Mouse (Mus musculus) C2C12 (cell line): ENCODE measurements around the gene Cacng5. TPM values are rescaled to one million over a fixed set of nuclear protein-coding genes. Genes with fewer than 3 reads are reported as not detected.

Experiments
- H3K27me3 ChIP-seq: one replicate; pipeline ENCODE4 v1.6.1; 2011; ENCODE audit not compliant: control insufficient read depth, insufficient read depth, insufficient read length
- H3K36me3 ChIP-seq: one replicate; pipeline ENCODE4 v1.6.1; 2011; ENCODE audit not compliant: control insufficient read depth, insufficient read depth
- H3K4me3 ChIP-seq: one replicate; pipeline ENCODE4 v1.5.1; 2011; ENCODE audit warnings: mild to moderate bottlenecking, control low read depth; ENCODE audit not compliant: poor library complexity, insufficient read depth, severe bottlenecking
- H3K79me2 ChIP-seq: one replicate; pipeline ENCODE4 v1.6.1; 2011; ENCODE audit not compliant: control insufficient read depth, insufficient read depth
- H3K79me3 ChIP-seq: one replicate; pipeline ENCODE4 v1.6.1; 2011; ENCODE audit warnings: low read depth, control low read depth
- H3ac ChIP-seq: one replicate; pipeline ENCODE3; 2011; ENCODE audit warnings: low read depth; ENCODE audit not compliant: control insufficient read depth, insufficient read length
- CEBPB ChIP-seq: IDR thresholded peaks from one replicate; pipeline ENCODE4 v1.6.1; 2011; ENCODE audit warnings: low read depth, mild to moderate bottlenecking, control low read depth, moderate library complexity
- CTCF ChIP-seq: IDR thresholded peaks from one replicate; pipeline ENCODE4 v1.5.1; 2011; ENCODE audit not compliant: control insufficient read depth, insufficient read depth, insufficient read length
- FOSL1 ChIP-seq: IDR thresholded peaks from one replicate; pipeline ENCODE4 v1.8.0; 2011; ENCODE audit warnings: mild to moderate bottlenecking, low read length; ENCODE audit not compliant: poor library complexity, insufficient read depth, severe bottlenecking
- MAX ChIP-seq: IDR thresholded peaks from one replicate; pipeline ENCODE4 v1.6.1; 2011; ENCODE audit warnings: mild to moderate bottlenecking, control low read depth
- MYOD1 ChIP-seq: IDR thresholded peaks from one replicate; pipeline ENCODE4 v1.6.1; 2011; ENCODE audit warnings: low read depth; ENCODE audit not compliant: control insufficient read depth, insufficient read length
- MYOG ChIP-seq: IDR thresholded peaks from one replicate; pipeline ENCODE4 v1.6.1; 2011; ENCODE audit not compliant: control insufficient read depth, insufficient read length; ENCODE audit errors: extremely low read depth
- USF1 ChIP-seq: IDR thresholded peaks from one replicate; pipeline ENCODE4 v1.6.1; 2011; ENCODE audit warnings: low read depth, mild to moderate bottlenecking, control low read depth, moderate library complexity
- long read RNA-seq, 2 experiments: library from polyadenylated mRNA; unstranded; transcript quantifications; one replicate each; pipeline ENCODE4 v2.0.0; 2019 to 2020
- polyA plus RNA-seq: library from polyadenylated mRNA; unstranded; fragments of >200 nt; fragmentation: generic; extraction: Trizol; gene quantifications from one replicate; pipeline ENCODE4 v1.2.1, GENCODE M21; 2012; ENCODE audit warnings: missing spikeins

Cacng5 gene
- polyA plus RNA-seq: not detected
- long read RNA-seq, experiment 1: 0 reads
- long read RNA-seq, experiment 2: 0 reads

DNA sequence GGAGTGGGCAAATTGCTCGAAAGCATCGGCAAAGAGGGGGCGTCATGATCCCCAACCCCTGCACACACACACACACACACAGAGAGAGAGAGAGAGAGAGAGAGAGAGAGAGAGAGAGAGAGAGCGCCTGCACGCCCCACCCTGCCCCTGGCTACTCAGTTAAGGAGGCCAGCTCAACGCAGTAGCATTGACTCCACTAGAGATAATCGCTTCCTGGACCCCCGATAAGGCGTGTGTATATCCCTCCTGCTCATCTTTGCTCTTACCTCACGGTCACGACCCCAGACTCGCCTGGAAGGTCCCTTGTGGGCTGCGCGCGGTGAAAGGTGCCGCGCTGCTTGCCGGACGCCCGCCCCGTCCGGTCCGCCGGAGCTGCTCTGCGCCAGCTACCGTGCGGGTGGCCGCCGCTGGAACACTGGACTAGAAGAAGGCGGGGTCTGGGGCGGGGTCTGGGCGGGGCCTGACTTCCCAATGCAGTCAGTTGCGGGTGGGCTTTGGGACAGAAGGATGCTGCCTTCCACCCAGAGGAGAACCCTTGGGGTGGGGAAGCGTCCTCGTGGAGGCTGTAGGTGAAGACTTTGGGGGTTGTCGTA, at the start of gene Cacng5:
Cacng5 (minus strand) TSS at position 422 of the 593 bp plus-strand sequence.
- no peak within 1 kb of the TSS for H3K4me3 ChIP-seq
- H3K79me3 ChIP-seq: no peaks in the 10 kb centered on the region
- peaks cover 43% of the 10 kb centered on the region for H3K27me3 ChIP-seq
- no peaks in the 10 kb centered on the region for H3K79me2 ChIP-seq
- H3ac ChIP-seq: no peak within 1 kb of the TSS
- no peaks in the 10 kb centered on the region for H3K36me3 ChIP-seq
- TF ChIP-seq FOSL1: no peak
- TF ChIP-seq USF1: no peak
- TF ChIP-seq MYOD1: no peak
- no peak for TF ChIP-seq CTCF
- TF ChIP-seq MYOG: no peak
- TF ChIP-seq MAX: no peak
- TF ChIP-seq CEBPB: no peak

DNA sequence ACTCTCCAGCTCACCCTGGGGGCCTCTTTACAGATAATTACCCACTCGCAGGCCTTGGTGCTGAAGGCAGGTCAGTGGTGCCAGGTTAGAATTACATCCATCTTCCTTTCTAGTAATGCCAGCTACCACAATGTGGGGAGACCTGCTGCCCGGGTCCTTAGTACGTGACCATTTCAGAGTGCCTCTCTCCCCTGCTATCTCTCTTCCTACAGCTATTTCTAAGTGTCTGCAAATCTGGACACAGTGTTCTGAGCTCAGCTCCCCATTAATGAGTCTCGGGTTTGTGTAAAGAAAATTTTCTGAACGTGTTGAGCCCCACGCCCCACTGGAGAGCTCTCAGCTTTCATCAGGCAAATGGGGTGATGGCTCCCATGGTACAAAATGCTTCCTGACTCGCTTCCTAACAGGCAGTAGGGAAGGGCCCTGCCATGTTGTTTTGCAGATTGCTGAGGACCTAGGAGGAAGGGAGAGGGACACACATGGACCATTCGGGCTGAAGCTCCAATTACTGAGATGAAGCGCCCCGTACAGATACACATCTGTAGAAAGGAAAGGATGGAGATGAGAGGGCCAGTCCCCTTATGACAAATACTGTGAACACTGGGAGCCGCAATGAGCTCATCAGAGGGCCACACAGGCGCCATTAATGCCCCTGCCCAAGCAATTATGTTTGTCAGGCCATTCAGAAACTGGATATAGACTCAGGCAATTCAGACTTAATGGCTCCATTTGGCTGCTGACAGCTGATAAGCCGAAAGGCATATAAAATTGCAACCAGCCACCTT, 42.9 kb upstream of the Cacng5 start:
- TF ChIP-seq MAX (no peak), FOSL1 (no peak), CTCF (no peak), USF1 (no peak), MYOD1 (no peak), MYOG (no peak), CEBPB (no peak)
- H3K79me3 ChIP-seq: no peaks in the 10 kb centered on the region
- no peaks in the 10 kb centered on the region for H3K27me3 ChIP-seq
- no peak overlapping the region for H3K4me3 ChIP-seq
- H3ac ChIP-seq: no peak overlapping the region
- peaks cover 35% of the 10 kb centered on the region for H3K36me3 ChIP-seq
- no peaks in the 10 kb centered on the region for H3K79me2 ChIP-seq

DNA sequence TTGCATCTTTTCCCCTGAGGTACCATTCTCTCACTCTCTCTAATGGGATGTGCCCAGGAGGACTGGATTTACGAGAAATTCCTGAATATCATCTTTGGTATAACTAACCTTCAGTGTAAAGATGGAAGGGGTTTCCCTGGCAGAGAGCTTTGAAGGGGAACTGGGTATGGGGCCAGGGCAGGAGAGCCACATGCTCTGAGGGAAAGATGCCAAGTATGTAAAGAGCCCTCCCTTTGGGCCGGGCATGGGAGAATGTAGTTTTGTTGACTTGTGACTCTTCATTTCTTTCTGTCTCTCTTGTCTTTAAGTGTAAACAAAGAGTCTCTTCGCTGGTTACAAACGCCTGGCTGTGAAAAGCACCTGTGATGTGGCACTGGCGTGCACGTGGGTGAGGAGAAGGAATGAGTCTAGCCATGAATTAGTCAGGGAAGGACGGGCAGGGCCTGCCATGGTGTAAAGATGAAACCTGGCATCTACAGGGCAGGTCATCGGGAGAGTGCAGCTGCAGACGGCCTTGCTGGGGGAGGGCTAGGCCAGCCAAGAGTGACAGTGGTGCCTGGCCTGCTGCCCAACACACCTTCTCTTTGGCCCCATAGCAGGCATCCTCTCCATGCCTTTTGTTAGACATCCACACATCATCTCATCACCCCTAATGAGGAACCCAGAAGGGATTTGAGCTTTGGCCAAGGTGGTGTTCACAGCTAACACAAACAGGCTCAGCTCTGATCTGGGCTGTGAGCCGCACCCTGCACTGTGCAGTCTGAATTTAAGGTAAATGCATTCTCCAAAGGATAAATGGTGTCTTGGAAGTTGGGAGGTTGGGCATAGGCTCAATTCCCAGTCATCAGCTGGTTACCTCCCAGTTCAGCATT, 40.6 kb upstream of the Cacng5 start:
- H3K79me3 ChIP-seq: no peaks in the 10 kb centered on the region
- H3K36me3 ChIP-seq: peaks cover 38% of the 10 kb centered on the region
- no peak overlapping the region for H3K4me3 ChIP-seq
- H3ac ChIP-seq: no peak overlapping the region
- H3K79me2 ChIP-seq: no peaks in the 10 kb centered on the region
- TF ChIP-seq CEBPB (no peak), MAX (no peak), FOSL1 (no peak), CTCF (no peak), USF1 (no peak), MYOD1 (no peak), MYOG (no peak)
- H3K27me3 ChIP-seq: no peaks in the 10 kb centered on the region

DNA sequence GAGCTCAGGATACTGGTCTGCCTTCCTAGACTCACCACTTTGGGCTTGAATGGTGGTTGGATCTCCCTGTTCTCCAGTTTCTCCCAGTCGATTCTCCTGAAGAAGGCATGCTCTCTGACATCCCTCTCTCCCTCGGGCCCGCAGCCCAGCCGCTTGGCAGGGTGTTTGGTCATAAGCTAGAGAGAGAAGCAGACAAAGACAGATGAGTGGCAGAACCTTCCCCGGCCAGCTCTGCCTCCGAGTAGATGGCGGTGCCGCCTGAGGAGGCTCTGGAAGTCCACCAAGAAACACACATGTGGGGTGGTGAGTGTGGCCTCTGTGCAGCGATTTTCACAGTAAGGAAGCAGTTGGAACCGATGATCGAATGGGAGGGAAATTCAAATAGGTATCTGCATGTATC, 36.6 kb upstream of the Cacng5 start:
- Histone ChIP-seq H3K4me3 (no peak overlapping the region), H3K27me3 (no peaks in the 10 kb centered on the region), H3K36me3 (peaks cover 33% of the 10 kb centered on the region), H3K79me3 (no peaks in the 10 kb centered on the region), H3ac (no peak overlapping the region), H3K79me2 (no peaks in the 10 kb centered on the region)
- no peak for TF ChIP-seq MAX
- no peak for TF ChIP-seq CTCF

DNA sequence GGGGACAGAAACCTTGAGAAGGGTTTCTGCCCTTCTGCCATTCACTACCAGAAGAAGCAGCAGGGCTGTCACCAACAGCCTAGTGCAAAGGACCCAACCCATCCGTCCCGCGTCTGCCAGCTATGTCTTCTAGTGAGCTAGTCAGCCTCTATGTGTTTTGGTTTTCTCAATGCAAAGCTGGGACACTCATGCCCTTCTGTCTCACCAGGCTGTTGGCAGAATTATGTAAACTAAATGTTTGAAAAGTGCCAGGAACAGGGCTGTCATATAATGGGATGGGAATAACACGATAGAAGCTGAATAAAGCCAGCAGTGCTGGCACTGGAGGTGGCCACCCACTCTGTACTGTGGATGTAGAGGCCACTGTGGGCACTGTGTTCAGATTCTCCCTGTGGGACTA, 35.8 kb upstream of the Cacng5 start:
- Histone ChIP-seq H3ac (no peak overlapping the region), H3K79me3 (no peaks in the 10 kb centered on the region), H3K4me3 (no peak overlapping the region), H3K79me2 (no peaks in the 10 kb centered on the region), H3K36me3 (peaks cover 38% of the 10 kb centered on the region), H3K27me3 (no peaks in the 10 kb centered on the region)
- no peak for TF ChIP-seq MYOD1
- TF ChIP-seq MAX: no peak
- no peak for TF ChIP-seq FOSL1
- no peak for TF ChIP-seq USF1
- TF ChIP-seq CTCF: no peak
- no peak for TF ChIP-seq MYOG
- no peak for TF ChIP-seq CEBPB
